Mouse (Mus musculus): ENCODE results near the gene Intu.

- no peak for TF ChIP-seq POLR2A (IDR thresholded peaks at IDR 0.05; ENCODE audit: control insufficient read depth, low read depth, low read length)
- no peak for TF ChIP-seq CTCF (IDR thresholded peaks at IDR 0.05; ENCODE audit: control insufficient read depth, insufficient read depth, insufficient replicate concordance, low read depth, low read length)
Observed at GRCm38 (mm10) chr3:40666109-40666508, 135.0 kb downstream of the Intu start.

All from testis, adult 2 months (tissue).